Mouse (Mus musculus) liver, adult 2 months (tissue): ENCODE results near the gene Slc15a2.

Experiments
- CTCF ChIP-seq: fragments of 200-500 bp; IDR thresholded peaks from 2 replicates; pipeline ENCODE4 v1.5.1; 2011; ENCODE audit warnings: low read depth, low read length, control low read depth
- POLR2A ChIP-seq: fragments of 200-500 bp; IDR thresholded peaks from 2 replicates; pipeline ENCODE4 v1.6.1; 2011; ENCODE audit warnings: low read length, control low read depth; ENCODE audit not compliant: insufficient read depth; ENCODE audit errors: extremely low read depth

DNA sequence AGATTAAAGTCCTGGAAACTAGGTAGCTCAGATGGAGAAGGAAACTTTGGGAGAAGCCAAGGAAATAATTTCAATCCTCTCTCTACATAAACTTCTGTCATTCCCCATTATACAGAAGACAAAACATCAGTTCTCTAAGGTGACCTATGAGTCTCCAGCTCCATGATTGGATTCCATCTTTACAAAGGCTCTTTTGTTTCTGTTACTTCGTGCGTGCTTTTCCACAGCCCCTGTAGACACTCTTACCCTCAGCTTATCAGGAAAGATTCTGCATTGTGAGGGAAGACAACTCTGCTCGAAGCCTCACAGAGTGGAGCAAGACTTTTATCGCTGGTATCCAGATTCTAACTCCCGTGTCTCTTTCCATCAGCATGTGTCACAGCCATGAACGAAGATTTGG, 35.3 kb upstream of the Slc15a2 start:
- TF ChIP-seq POLR2A: no peak
- no peak for TF ChIP-seq CTCF
